In genomic region chr5:21737620-21738019, GRCm38 (mm10) we compare ENCODE assay signal across 8 mouse cellular contexts. TPM values are rescaled to one million over a fixed set of nuclear protein-coding genes. Genes with fewer than 3 reads are reported as not detected.
A peak's percentile ranks its signal among the peaks of the same experiment; 100 is the strongest.
DNase-seq lines count a peak whose midpoint lies in the region; ATAC-seq lines count a peak whose summit lies in the region.

No protein-coding gene starts in this region.

- H3K9me3 ChIP-seq in heart, embryonic 14.5 days (ENCODE audit: control insufficient read depth, low read length) = no peaks in the 10 kb centered on the region
- H3K9me3 ChIP-seq in hindbrain, embryonic 11.5 days (ENCODE audit: control insufficient read depth, low read length) = no peaks in the 10 kb centered on the region
- H3K9me3 ChIP-seq in midbrain, embryonic 11.5 days (ENCODE audit: control insufficient read depth, low read length) = no peaks in the 10 kb centered on the region

- peak overlapping the region; percentile 79 to 98 for H3K4me3 ChIP-seq in heart, embryonic 14.5 days (ENCODE audit: control insufficient read depth in 1 of 2, insufficient read depth in 1 of 2, low read depth in 1 of 2, low read length in 2 of 2)
- peak overlapping the region; percentile 91 for H3K4me3 ChIP-seq in hindbrain, embryonic 11.5 days (ENCODE audit: low read depth, low read length)
- H3K4me3 ChIP-seq in midbrain, embryonic 11.5 days (ENCODE audit: low read depth, low read length) = peak overlapping the region; percentile 70

- ATAC-seq in heart, embryonic 14.5 days (ENCODE audit: insufficient number of reproducible peaks, insufficient read depth, low FRiP score, low read depth) = no peak
- ATAC-seq in hindbrain, embryonic 11.5 days (ENCODE audit: low FRiP score) = no peak
- ATAC-seq in midbrain, embryonic 11.5 days (ENCODE audit: low FRiP score) = no peak

- no peak for DNase-seq in heart, postnatal 25 days (ENCODE audit: low spot score)
- DNase-seq in MN1 (ENCODE audit: low spot score) = peak; percentile 7
- DNase-seq in hindbrain, embryonic 11.5 days (ENCODE audit: low spot score) = no peak
- no peak for DNase-seq in midbrain, embryonic 11.5 days (ENCODE audit: low spot score, missing footprints)
- no peak for DNase-seq in cerebellum, adult 11-12 months
- DNase-seq in right cerebral cortex, adult 2 months (ENCODE audit: low spot score in 2 of 2) = no peak
- DNase-seq in left cerebral cortex, adult 18-20 months (ENCODE audit: low spot score in 2 of 2) = no peak

- H3K27me3 ChIP-seq in heart, embryonic 14.5 days (ENCODE audit: control insufficient read depth, insufficient read depth, low read length) = no peaks in the 10 kb centered on the region
- no peaks in the 10 kb centered on the region for H3K27me3 ChIP-seq in hindbrain, embryonic 11.5 days (ENCODE audit: control insufficient read depth, insufficient read depth, low read length)
- H3K27me3 ChIP-seq in midbrain, embryonic 11.5 days (ENCODE audit: control insufficient read depth, insufficient read depth, low read length) = no peaks in the 10 kb centered on the region

- H3K36me3 ChIP-seq in heart, embryonic 14.5 days (ENCODE audit: control insufficient read depth, insufficient read depth, low read length) = peaks cover 42% of the 10 kb centered on the region
- peaks cover 8% of the 10 kb centered on the region; the same call in 1 of the 2 replicates for H3K36me3 ChIP-seq in hindbrain, embryonic 11.5 days (ENCODE audit: control insufficient read depth, insufficient read depth, low read length)
- peaks cover 14% of the 10 kb centered on the region for H3K36me3 ChIP-seq in midbrain, embryonic 11.5 days (ENCODE audit: control insufficient read depth, insufficient read depth, low read length)

- peak overlapping the region; percentile 72 for H3K4me2 ChIP-seq in heart, embryonic 14.5 days (ENCODE audit: low read length)
- H3K4me2 ChIP-seq in hindbrain, embryonic 11.5 days (replicated peaks; ENCODE audit: low read depth, low read length) = peak overlapping the region; percentile 69
- H3K4me2 ChIP-seq in midbrain, embryonic 11.5 days = peak overlapping the region; percentile 73

- peak overlapping the region; percentile 87 for H3K9ac ChIP-seq in heart, embryonic 14.5 days (ENCODE audit: low read length)
- peak overlapping the region; percentile 76 for H3K9ac ChIP-seq in hindbrain, embryonic 11.5 days (ENCODE audit: low read depth, low read length)
- H3K9ac ChIP-seq in midbrain, embryonic 11.5 days (ENCODE audit: low read length) = peak overlapping the region; percentile 80

- 24% methylated on average over 10 of the region's 10 CpGs for WGBS in heart, embryonic 14.5 days
- 25% methylated on average over 10 of the region's 10 CpGs for WGBS in hindbrain, embryonic 11.5 days
- WGBS in midbrain, embryonic 11.5 days = 33% methylated on average over 10 of the region's 10 CpGs

- intact Hi-C loops in heart, postnatal 25 days (cut with DNase I) = loop anchor here (2.0 to 10.0 kb wide), 3 partner anchors 47 to 313 kb away; partner anchors contain the start of genes Ccdc146, Dnajc2, Fam185a and Psmc2

- peak overlapping the region in 1 of 2 experiments; percentile 79; a peak in 1 of 4 replicates for H3K27ac ChIP-seq in heart, embryonic 14.5 days (replicated peaks in 1 of 2; ENCODE audit: control insufficient read depth in 1 of 2, insufficient read depth in 1 of 2, low read depth in 2 of 2, low read length in 2 of 2)
- no peak overlapping the region for H3K27ac ChIP-seq in hindbrain, embryonic 11.5 days (ENCODE audit: low read depth, low read length)
- no peak overlapping the region for H3K27ac ChIP-seq in midbrain, embryonic 11.5 days (ENCODE audit: low read depth, low read length)

- peaks cover 3 to 16% of the 10 kb centered on the region in 2 experiments; a peak in 2 of 4 replicates for H3K4me1 ChIP-seq in heart, embryonic 14.5 days (ENCODE audit: control insufficient read depth in 2 of 2, insufficient read depth in 2 of 2, low read length in 2 of 2)
- no peaks in the 10 kb centered on the region; the same call in 1 of the 2 replicates for H3K4me1 ChIP-seq in hindbrain, embryonic 11.5 days (replicated peaks; ENCODE audit: control insufficient read depth, insufficient read depth, low read length)
- peaks cover 22% of the 10 kb centered on the region for H3K4me1 ChIP-seq in midbrain, embryonic 11.5 days (ENCODE audit: control insufficient read depth, insufficient read depth, low read length)

RNA-seq across cellular contexts. Expression of gene Pmpcb, which starts 0.7 kb away (rescaled TPM):
- polyA plus RNA-seq in heart, embryonic 14.5 days (2014; fragmentation: Nextera tagmentation; extraction: Ambion mirVana) = 165 and 168 TPM in 2 replicates
- total RNA-seq in heart, postnatal 25 days (2021) = 100 to 1,000 TPM; 241 to 242 TPM
- polyA plus RNA-seq in hindbrain, embryonic 11.5 days (2014; fragmentation: Nextera tagmentation; extraction: Ambion mirVana) = 101 and 111 TPM in 2 replicates
- 106 and 115 TPM in 2 replicates for polyA plus RNA-seq in midbrain, embryonic 11.5 days (2014; fragmentation: Nextera tagmentation; extraction: Ambion mirVana)
- total RNA-seq in left cerebral cortex, adult 18-20 months (2021) = 10 to 100 TPM; 74.5 to 77.2 TPM

RNA-seq across cellular contexts. Expression of gene Napepld, which starts 36.4 kb away (rescaled TPM):
- 8.7 and 9.4 TPM in 2 replicates for polyA plus RNA-seq in heart, embryonic 14.5 days (2014; fragmentation: Nextera tagmentation; extraction: Ambion mirVana)
- 1 to 10 TPM; 4.5 to 5.4 TPM for total RNA-seq in heart, postnatal 25 days (2021)
- polyA plus RNA-seq in hindbrain, embryonic 11.5 days (2014; fragmentation: Nextera tagmentation; extraction: Ambion mirVana) = 7.0 and 7.8 TPM in 2 replicates
- 17.0 and 17.1 TPM in 2 replicates for polyA plus RNA-seq in midbrain, embryonic 11.5 days (2014; fragmentation: Nextera tagmentation; extraction: Ambion mirVana)
- 10 to 100 TPM; 16.0 to 16.4 TPM for total RNA-seq in left cerebral cortex, adult 18-20 months (2021)

RNA-seq across cellular contexts. Expression of gene Dnajc2, which starts 47.4 kb away (rescaled TPM):
- polyA plus RNA-seq in heart, embryonic 14.5 days (2014; fragmentation: Nextera tagmentation; extraction: Ambion mirVana) = 48.4 and 49.2 TPM in 2 replicates
- total RNA-seq in heart, postnatal 25 days (2021) = 10 to 100 TPM; 19.5 to 20.6 TPM
- polyA plus RNA-seq in hindbrain, embryonic 11.5 days (2014; fragmentation: Nextera tagmentation; extraction: Ambion mirVana) = 96.1 and 101 TPM in 2 replicates
- 103 and 109 TPM in 2 replicates for polyA plus RNA-seq in midbrain, embryonic 11.5 days (2014; fragmentation: Nextera tagmentation; extraction: Ambion mirVana)
- 10 to 100 TPM; 35.0 to 35.5 TPM for total RNA-seq in left cerebral cortex, adult 18-20 months (2021)

RNA-seq across cellular contexts. Expression of gene Psmc2, which starts 47.5 kb away (rescaled TPM):
- 136 and 140 TPM in 2 replicates for polyA plus RNA-seq in heart, embryonic 14.5 days (2014; fragmentation: Nextera tagmentation; extraction: Ambion mirVana)
- 10 to 100 TPM; 91.1 to 94.2 TPM for total RNA-seq in heart, postnatal 25 days (2021)
- 245 and 265 TPM in 2 replicates for polyA plus RNA-seq in hindbrain, embryonic 11.5 days (2014; fragmentation: Nextera tagmentation; extraction: Ambion mirVana)
- polyA plus RNA-seq in midbrain, embryonic 11.5 days (2014; fragmentation: Nextera tagmentation; extraction: Ambion mirVana) = 253 and 272 TPM in 2 replicates
- total RNA-seq in left cerebral cortex, adult 18-20 months (2021) = 100 to 1,000 TPM; 112 to 118 TPM
